Mouse (Mus musculus) kidney, postnatal 36 days (tissue): ENCODE results near the gene Rbm18.
"Not testable (repeated sequence)": the region's sequence is repeated elsewhere in the genome, so short reads cannot be mapped to it uniquely, and the experiment has no call there.

Experiments
- DNase-seq, 2 experiments: peaks; one replicate each; pipeline ENCODE4 v3.0.0; 2021 to 2022; ENCODE audit warnings: mixed read lengths in 2 of 2

Rbm18 gene

GRCm38 (mm10) chr2:36136300-36136941 is at the start of gene Rbm18, which contains the start of gene Mrrf:
Rbm18 (minus strand) TSS chr2:36136773.
Mrrf (plus strand) TSS chr2:36136389.
- peak; percentile 94 to 95 for DNase-seq

GRCm38 (mm10) chr2:36184876-36185275 is 48.3 kb upstream of the Rbm18 start:
- DNase-seq, result no peak

GRCm38 (mm10) chr2:36184192-36184591 is 47.6 kb upstream of the Rbm18 start:
- DNase-seq, result no peak

GRCm38 (mm10) chr2:36183278-36183677 is 46.7 kb upstream of the Rbm18 start:
- DNase-seq, result peak in 1 of 2 experiments; percentile 16

DNA sequence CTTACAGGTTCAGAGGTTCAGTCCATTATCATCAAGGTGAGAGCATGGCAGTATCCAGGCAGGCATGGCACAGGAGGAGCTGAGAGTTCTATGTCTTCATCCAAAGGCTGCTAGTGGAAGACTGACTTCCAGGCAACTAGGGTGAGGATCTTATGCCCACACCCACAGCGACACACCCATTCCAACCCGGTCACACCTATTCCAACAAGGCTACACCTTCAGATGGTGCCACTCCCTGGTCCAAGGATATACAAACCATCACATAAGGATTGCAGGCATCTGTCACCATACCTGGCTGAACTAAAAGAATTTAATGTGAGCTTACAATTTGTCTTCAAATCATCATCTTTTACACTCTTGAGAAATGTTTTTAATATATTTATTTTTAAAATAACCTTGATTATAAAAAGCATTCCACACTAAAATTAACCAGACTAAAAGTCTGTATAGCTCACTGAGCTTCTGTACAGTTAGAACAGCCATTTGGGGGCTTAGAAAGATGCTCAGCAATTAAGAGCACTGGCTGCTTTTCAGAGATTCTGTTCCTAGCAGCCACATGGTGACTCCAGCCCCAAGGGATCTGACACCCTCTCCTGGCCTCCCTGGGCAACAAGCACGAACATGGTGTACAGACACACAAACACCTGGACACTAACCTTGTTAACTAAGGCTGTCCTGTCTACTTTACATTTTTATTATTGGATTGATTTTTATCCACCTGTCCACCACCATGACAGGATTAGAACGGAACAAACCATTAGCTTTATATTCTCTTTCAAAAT is 45.2 kb upstream of the Rbm18 start:
- not testable (repeated sequence) for DNase-seq

DNA sequence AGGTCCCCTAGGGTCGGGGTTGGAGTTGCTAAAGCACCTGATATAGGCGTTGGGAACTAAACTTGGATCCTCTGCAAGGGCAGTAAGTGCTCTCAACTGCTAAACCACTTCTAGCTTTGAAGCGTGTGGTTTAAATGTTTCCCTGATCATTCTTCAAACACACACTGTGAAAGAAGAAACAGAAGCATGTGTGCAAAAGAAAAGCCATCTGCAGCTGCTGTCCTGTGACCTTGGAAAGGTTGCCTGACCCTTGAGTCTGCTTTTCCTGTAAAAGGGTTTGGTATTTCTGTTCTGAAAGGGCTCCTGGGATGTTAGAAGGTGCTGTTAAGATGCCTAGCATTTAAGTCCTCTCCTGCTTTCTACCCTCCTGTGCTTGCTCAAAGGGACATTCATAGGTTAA is 42.9 kb upstream of the Rbm18 start:
- DNase-seq, result no peak

GRCm38 (mm10) chr2:36172574-36172973 is 36.0 kb upstream of the Rbm18 start:
- no peak for DNase-seq

DNA sequence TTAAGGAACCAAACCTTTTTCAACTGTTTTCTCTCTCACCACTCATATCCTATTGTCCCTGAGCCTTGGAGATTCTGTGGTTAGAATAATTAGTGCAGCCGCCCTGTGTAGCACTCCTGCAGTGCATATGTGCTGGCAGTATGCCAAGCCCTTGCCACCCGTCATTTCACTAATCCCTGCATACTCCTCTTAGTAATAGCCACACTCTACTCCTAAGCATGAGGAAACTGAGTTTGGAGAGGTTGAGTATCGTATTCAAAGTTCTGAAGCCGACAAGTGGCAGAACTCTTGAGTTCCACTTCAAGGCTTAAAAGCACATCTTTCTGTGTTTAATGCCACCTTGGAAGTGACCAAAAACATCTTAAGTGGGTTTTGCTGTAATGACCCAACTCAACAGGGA is 35.6 kb upstream of the Rbm18 start:
- no peak for DNase-seq

- DNase-seq, result no peak
These were observed 32.6 kb upstream of the Rbm18 start for GRCm38 (mm10) chr2:36169176-36169575.

GRCm38 (mm10) chr2:36167990-36168618 is 31.5 kb upstream of the Rbm18 start:
- no peak for DNase-seq

- no peak for DNase-seq
These were observed 22.8 kb upstream of the Rbm18 start for GRCm38 (mm10) chr2:36159336-36159735.

- DNase-seq, result no peak
These were observed 20.9 kb upstream of the Rbm18 start for GRCm38 (mm10) chr2:36157461-36157860.

DNA sequence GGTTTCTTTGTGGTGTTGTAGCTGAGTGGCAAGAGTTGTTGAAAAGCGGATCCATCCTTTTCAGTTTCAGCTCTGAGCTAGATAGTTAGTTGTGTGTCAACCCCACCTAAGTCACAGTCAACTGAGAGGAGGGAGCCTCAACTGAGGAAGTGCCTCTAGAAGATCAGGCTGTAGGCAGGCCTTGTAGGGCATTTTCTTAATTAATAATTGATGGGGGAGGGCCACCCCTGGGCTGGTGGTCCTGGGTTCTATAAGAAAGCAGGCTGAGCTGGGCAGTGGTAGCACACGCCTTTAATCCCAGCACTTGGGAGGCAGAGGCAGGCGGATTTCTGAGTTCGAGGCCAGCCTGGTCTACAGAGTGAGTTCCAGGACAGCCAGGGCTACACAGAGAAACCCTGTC is 15.8 kb upstream of the Rbm18 start:
- DNase-seq, result not testable (repeated sequence)

DNA sequence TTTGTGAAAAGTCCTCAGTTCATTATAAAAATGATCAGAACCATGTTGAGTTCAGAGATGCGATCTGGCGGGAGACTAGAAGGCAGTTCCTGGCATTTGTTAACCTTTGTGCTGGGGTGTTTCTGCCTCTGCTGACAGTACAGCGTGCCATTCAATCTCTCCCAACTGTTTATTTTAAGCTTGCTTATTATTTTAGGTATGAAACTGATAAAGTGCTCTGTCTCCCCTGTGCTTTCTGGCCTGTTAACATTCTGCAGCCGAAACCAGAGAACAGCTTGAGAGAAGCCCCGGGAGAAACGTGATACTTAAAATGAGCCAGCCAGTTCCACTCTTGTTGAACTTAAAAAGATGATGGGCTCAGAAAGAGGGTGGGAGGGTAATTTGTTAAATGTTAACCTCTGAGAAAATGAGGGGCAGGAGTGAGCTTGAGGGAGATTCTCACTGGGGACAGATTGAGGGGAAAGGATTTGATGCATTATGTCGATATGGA is 12.3 kb upstream of the Rbm18 start:
- no peak for DNase-seq

- DNase-seq, result no peak
These were observed 2.5 kb upstream of the Rbm18 start for GRCm38 (mm10) chr2:36139096-36139495.

- no peak for DNase-seq
These were observed 686 bp downstream of the Rbm18 start for GRCm38 (mm10) chr2:36135887-36136286.

DNA sequence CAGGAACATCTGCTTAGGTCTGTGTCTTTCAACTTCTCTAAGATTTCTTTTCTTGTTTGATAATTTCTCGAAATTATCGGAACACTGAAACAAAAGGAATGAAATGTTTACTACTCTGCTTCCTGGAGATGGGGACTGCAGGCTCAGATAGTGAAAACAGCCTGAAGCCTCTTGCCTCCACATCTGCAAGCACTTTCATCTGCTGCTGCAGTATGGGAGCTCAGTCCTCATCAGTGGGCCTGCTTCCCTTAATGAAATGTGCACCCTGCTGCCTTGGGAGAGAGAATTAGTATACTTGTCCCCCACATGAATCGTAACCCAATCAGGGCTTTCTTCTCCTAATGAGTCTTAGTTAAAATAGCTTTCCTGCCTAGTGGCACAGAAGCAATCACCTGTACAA is 7.5 kb downstream of the Rbm18 start:
- DNase-seq, result no peak

DNA sequence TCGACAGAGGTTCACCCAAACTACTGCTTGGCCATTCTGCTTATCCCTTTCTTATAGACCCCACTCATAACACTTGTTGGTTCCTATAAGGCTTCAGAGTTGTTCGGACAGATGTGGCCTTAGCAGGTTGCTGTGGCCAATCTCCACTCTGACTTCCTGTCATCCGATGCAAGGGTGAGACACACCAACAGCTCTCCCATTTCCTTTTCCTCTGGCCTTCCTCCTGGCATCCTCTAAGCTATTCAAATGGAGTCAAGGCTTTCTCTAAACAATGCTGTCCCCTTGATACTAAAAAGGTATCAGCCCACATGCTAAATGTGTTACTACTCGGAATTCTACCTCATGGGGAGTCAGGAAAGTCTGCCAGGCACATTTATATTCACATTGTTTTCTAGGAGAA is 8.6 kb downstream of the Rbm18 start:
- DNase-seq, result peak; percentile 19 to 40

GRCm38 (mm10) chr2:36126795-36127429 is 9.7 kb downstream of the Rbm18 start:
- no peak for DNase-seq

DNA sequence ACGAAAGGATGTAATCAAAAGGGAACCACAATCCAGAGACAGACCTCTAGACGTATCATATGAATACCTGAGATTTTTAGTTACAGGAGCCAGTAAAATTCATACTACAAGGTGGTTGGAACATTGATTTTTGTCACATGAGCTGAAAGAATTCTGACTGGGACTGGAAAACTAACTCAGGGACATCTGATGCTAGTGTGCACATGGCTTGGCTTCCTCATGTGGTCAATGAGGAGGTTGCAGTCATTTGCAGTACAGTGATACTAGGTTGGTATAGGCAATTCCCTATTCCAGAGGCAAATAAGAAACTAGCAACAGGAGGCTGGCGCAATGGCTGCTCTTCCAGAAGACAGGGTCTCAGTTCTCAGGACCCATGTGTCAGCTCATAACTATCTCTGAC is 23.9 kb downstream of the Rbm18 start:
- DNase-seq, result no peak

GRCm38 (mm10) chr2:36108615-36109014 is 28.0 kb downstream of the Rbm18 start:
- DNase-seq, result no peak

DNA sequence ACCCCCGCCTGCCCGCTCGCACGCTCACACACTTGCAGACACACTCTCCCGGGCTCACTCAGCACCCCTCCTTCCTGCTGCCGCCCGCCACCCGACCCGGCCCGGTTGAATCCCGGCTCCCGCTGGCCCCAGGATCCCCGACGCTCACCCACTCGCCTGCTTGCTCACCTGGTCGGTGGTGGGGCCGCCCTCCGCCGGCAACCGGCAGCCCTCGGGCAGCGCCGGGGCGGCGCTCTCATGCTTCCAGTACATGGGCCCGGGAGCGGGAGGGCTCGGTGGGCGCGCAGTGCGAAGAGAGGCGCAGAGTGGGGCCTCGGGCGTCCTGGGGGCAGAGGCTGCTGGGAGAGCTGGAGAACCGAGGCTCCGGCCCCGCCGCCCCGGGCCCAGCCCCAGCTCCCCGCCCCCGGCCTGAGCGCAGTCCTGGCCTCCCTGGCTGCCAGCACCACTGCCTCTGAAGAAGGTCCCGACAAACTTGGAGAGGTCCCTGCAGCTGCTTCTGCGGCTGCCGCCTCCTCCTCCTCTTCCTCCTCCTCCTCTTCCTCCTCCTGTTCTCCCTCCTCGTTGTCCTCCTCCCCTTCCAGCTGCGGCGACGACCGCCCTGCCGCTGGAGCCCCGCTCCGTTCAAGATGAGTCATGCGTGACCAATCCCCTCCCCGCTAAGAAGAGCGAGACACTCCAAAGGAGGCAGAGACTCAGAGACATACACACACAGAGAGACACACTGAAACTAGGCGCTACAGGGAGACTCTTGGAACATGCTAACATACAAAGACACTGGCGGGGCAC is 31.4 kb downstream of the Rbm18 start, which contains the start of gene Lhx6:
TSS of gene Lhx6 (minus strand) at position 453 of the 786 bp plus-strand sequence.
- peak in 1 of 2 experiments; percentile 24 for DNase-seq
